Mouse (Mus musculus): ENCODE results near the gene Bud13.

GRCm38 (mm10) chr9:46240526-46241153, 42.2 kb upstream of the Bud13 start, which contains the start of gene Apoa4:
- TF ChIP-seq CTCF (IDR thresholded peaks at IDR 0.05; ENCODE audit: extremely low read depth, insufficient read depth, insufficient read length, insufficient replicate concordance), result no peak
- TF ChIP-seq POLR2A (IDR thresholded peaks at IDR 0.05; ENCODE audit: low read depth, low read length), result no peak

Data from spleen, adult 2 months (tissue).